ENCODE assay signal across 26 mouse cellular contexts in the genomic region with DNA sequence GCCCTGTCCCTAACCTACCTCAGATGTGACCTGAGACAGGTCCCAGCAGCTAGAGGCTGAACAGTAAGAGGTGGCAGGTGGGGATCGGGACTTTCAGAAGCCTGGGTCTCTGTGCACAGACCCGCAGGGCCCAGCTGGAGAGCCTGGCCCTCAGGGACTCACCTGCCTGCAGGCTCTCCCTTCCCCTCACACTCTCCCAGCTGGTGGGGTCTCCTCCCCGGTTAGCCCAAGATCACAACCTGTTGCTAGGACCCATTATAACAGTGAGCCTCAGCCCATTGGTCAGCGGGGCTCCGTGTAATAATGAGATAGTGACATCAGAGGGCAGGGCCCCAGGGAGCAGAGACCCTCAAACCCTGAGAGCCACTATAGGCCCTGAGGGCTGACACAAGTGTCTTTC. TPM values are rescaled to one million over a fixed set of nuclear protein-coding genes. Genes with fewer than 3 reads are reported as not detected.
DNase-seq lines count a peak whose midpoint lies in the region; ATAC-seq and TF ChIP-seq lines count a peak whose summit lies in the region.
"Had no signal": no experiment of that assay in that cellular context is flagged by ENCODE, and none has a peak within 500 bp of the region (broad histone marks: within the 10 kb centered on the region; RNA-seq: fewer than 3 reads in every experiment).

No protein-coding gene starts in this region.

- no peak overlapping the region for H3K4me2 ChIP-seq in forebrain, embryonic 12.5 days
- no peak overlapping the region for H3K4me2 ChIP-seq in forebrain, embryonic 15.5 days (replicated peaks)
- no peak overlapping the region for H3K4me2 ChIP-seq in hindbrain, postnatal 0 days (ENCODE audit: low read depth, low read length)
- H3K4me2 ChIP-seq in hindbrain, embryonic 14.5 days (replicated peaks): no peak overlapping the region
- H3K4me2 ChIP-seq in midbrain, embryonic 11.5 days: no peak overlapping the region
- H3K4me2 ChIP-seq in midbrain, embryonic 15.5 days: no peak overlapping the region
- H3K4me2 ChIP-seq: embryonic facial prominence, embryonic 12.5 days had no signal

- 0 out of 2 replicates have a peak overlapping the region, but pooled peaks have one; percentile 7 for H3K9ac ChIP-seq in forebrain, embryonic 12.5 days
- H3K9ac ChIP-seq in forebrain, embryonic 15.5 days (replicated peaks): no peak overlapping the region
- H3K9ac ChIP-seq in hindbrain, postnatal 0 days (replicated peaks; ENCODE audit: low read length): no peak overlapping the region
- no peak overlapping the region for H3K9ac ChIP-seq in hindbrain, embryonic 14.5 days
- H3K9ac ChIP-seq in midbrain, embryonic 11.5 days (ENCODE audit: low read length): no peak overlapping the region
- no peak overlapping the region for H3K9ac ChIP-seq in midbrain, embryonic 15.5 days
- H3K9ac ChIP-seq: embryonic facial prominence, embryonic 12.5 days; forebrain, postnatal 0 days had no signal

- no peak overlapping the region for H3K27ac ChIP-seq in forebrain, embryonic 12.5 days
- no peak overlapping the region for H3K27ac ChIP-seq in forebrain, embryonic 15.5 days (replicated peaks)
- H3K27ac ChIP-seq in hindbrain, postnatal 0 days: no peak overlapping the region
- H3K27ac ChIP-seq in hindbrain, embryonic 14.5 days: no peak overlapping the region
- no peak overlapping the region for H3K27ac ChIP-seq in midbrain, embryonic 11.5 days (ENCODE audit: low read depth, low read length)
- no peak overlapping the region for H3K27ac ChIP-seq in midbrain, embryonic 15.5 days
- H3K27ac ChIP-seq: embryonic facial prominence, embryonic 10.5 days; embryonic facial prominence, embryonic 12.5 days had no signal

- no peak for TF ChIP-seq CTCF in hindbrain, postnatal 0 days (IDR thresholded peaks at IDR 0.05; ENCODE audit: low read depth)

- ATAC-seq in forebrain, embryonic 12.5 days (ENCODE audit: low FRiP score): no peak
- ATAC-seq in forebrain, embryonic 15.5 days (replicated peaks): no peak
- 0 out of 2 replicates have a peak, but pooled peaks have one; percentile 16 for ATAC-seq in hindbrain, postnatal 0 days
- ATAC-seq in hindbrain, embryonic 14.5 days (ENCODE audit: low FRiP score): no peak
- ATAC-seq in midbrain, embryonic 11.5 days (ENCODE audit: low FRiP score): no peak
- no peak for ATAC-seq in midbrain, embryonic 15.5 days (replicated peaks)
- ATAC-seq: activated CD4-positive, CD25-positive, alpha-beta regulatory T cell, adult 4 months; CD4-positive, CD25-positive, alpha-beta regulatory T cell, adult 4 months; forebrain, embryonic 14.5 days; forebrain, postnatal 0 days; Patski had no signal

- H3K9me3 ChIP-seq in forebrain, embryonic 12.5 days: 0 out of 2 replicates have a peak, but pooled peaks cover 12% of the 10 kb centered on the region
- H3K9me3 ChIP-seq in forebrain, embryonic 15.5 days: no peaks in the 10 kb centered on the region
- H3K9me3 ChIP-seq in hindbrain, postnatal 0 days (ENCODE audit: low read length): no peaks in the 10 kb centered on the region
- H3K9me3 ChIP-seq in hindbrain, embryonic 14.5 days (ENCODE audit: control insufficient read depth, low read length): no peaks in the 10 kb centered on the region
- H3K9me3 ChIP-seq in midbrain, embryonic 11.5 days (ENCODE audit: control insufficient read depth, low read length): no peaks in the 10 kb centered on the region
- H3K9me3 ChIP-seq in midbrain, embryonic 15.5 days: no peaks in the 10 kb centered on the region

- no peaks in the 10 kb centered on the region for H3K4me1 ChIP-seq in forebrain, embryonic 12.5 days
- no peaks in the 10 kb centered on the region for H3K4me1 ChIP-seq in forebrain, embryonic 15.5 days
- no peaks in the 10 kb centered on the region for H3K4me1 ChIP-seq in hindbrain, postnatal 0 days (ENCODE audit: insufficient read depth, low read length)
- H3K4me1 ChIP-seq in hindbrain, embryonic 14.5 days (replicated peaks; ENCODE audit: control insufficient read depth, insufficient read depth, low read length): no peaks in the 10 kb centered on the region
- H3K4me1 ChIP-seq in midbrain, embryonic 11.5 days (ENCODE audit: control insufficient read depth, insufficient read depth, low read length): no peaks in the 10 kb centered on the region
- H3K4me1 ChIP-seq in midbrain, embryonic 15.5 days: no peaks in the 10 kb centered on the region
- H3K4me1 ChIP-seq: embryonic facial prominence, embryonic 10.5 days; embryonic facial prominence, embryonic 12.5 days had no signal

- peak; percentile 28 for DNase-seq in cerebellum, adult 11-12 months
- DNase-seq in cerebellum, postnatal 10 days: no peak
- DNase-seq in hindbrain, postnatal 0 days (ENCODE audit: low spot score): no peak
- no peak for DNase-seq in hindbrain, embryonic 14.5 days (ENCODE audit: low spot score)
- DNase-seq in midbrain, embryonic 11.5 days (ENCODE audit: low spot score, missing footprints): peak; percentile 69
- DNase-seq: adrenal gland, adult 8-10 months; adrenal gland, postnatal 14 days; adrenal gland, postnatal 36 days; B cell, adult 2 months; cerebellum, adult 18-20 months; cerebellum, adult 9-10 months; cerebellum, postnatal 25 days; forebrain, postnatal 0 days had no signal

- no peaks in the 10 kb centered on the region for H3K36me3 ChIP-seq in forebrain, embryonic 12.5 days (replicated peaks)
- no peaks in the 10 kb centered on the region for H3K36me3 ChIP-seq in forebrain, embryonic 15.5 days
- H3K36me3 ChIP-seq in hindbrain, postnatal 0 days (ENCODE audit: insufficient read depth, low read length): no peaks in the 10 kb centered on the region
- no peaks in the 10 kb centered on the region for H3K36me3 ChIP-seq in hindbrain, embryonic 14.5 days (replicated peaks; ENCODE audit: control insufficient read depth, insufficient read depth)
- no peaks in the 10 kb centered on the region for H3K36me3 ChIP-seq in midbrain, embryonic 11.5 days (ENCODE audit: control insufficient read depth, insufficient read depth, low read length)
- no peaks in the 10 kb centered on the region for H3K36me3 ChIP-seq in midbrain, embryonic 15.5 days (replicated peaks)
- H3K36me3 ChIP-seq: embryonic facial prominence, embryonic 10.5 days; embryonic facial prominence, embryonic 12.5 days; G1E had no signal

- 76% methylated on average over 5 of the region's 5 CpGs for WGBS in forebrain, embryonic 12.5 days
- 72% methylated on average over 5 of the region's 5 CpGs for WGBS in forebrain, embryonic 15.5 days
- WGBS in hindbrain, postnatal 0 days: 90% methylated on average over 5 of the region's 5 CpGs
- WGBS in hindbrain, embryonic 14.5 days: 71% methylated on average over 5 of the region's 5 CpGs
- 81% methylated on average over 5 of the region's 5 CpGs for WGBS in midbrain, embryonic 11.5 days
- WGBS in midbrain, embryonic 15.5 days: 75% methylated on average over 5 of the region's 5 CpGs

- H3K4me3 ChIP-seq in forebrain, embryonic 12.5 days (replicated peaks): no peak overlapping the region
- H3K4me3 ChIP-seq in forebrain, embryonic 15.5 days: no peak overlapping the region
- no peak overlapping the region for H3K4me3 ChIP-seq in hindbrain, postnatal 0 days (ENCODE audit: low read length)
- no peak overlapping the region for H3K4me3 ChIP-seq in hindbrain, embryonic 14.5 days (replicated peaks; ENCODE audit: low read length)
- H3K4me3 ChIP-seq in midbrain, embryonic 11.5 days (ENCODE audit: low read depth, low read length): no peak overlapping the region
- H3K4me3 ChIP-seq in midbrain, embryonic 15.5 days: no peak overlapping the region
- H3K4me3 ChIP-seq: embryonic facial prominence, embryonic 10.5 days; embryonic facial prominence, embryonic 12.5 days had no signal

- H3K27me3 ChIP-seq in forebrain, embryonic 12.5 days: peaks cover 8% of the 10 kb centered on the region; the same call in 1 of the 2 replicates
- H3K27me3 ChIP-seq in forebrain, embryonic 15.5 days: no peaks in the 10 kb centered on the region
- no peaks in the 10 kb centered on the region for H3K27me3 ChIP-seq in hindbrain, postnatal 0 days (ENCODE audit: insufficient read depth, low read length)
- H3K27me3 ChIP-seq in hindbrain, embryonic 14.5 days (ENCODE audit: control insufficient read depth, insufficient read depth, low read length): no peaks in the 10 kb centered on the region; the same call in 1 of the 2 replicates
- no peaks in the 10 kb centered on the region for H3K27me3 ChIP-seq in midbrain, embryonic 11.5 days (ENCODE audit: control insufficient read depth, insufficient read depth, low read length)
- no peaks in the 10 kb centered on the region for H3K27me3 ChIP-seq in midbrain, embryonic 15.5 days (replicated peaks)
- H3K27me3 ChIP-seq: Patski had no signal

RNA-seq across cellular contexts. Expression of a gene that starts 16.8 kb away (rescaled TPM):
- not detected in 2 replicates for polyA plus RNA-seq in forebrain, embryonic 12.5 days (2016; fragmentation: Nextera tagmentation; extraction: Ambion mirVana)
- not detected in 2 replicates for polyA plus RNA-seq in forebrain, embryonic 15.5 days (2015; fragmentation: Nextera tagmentation; extraction: Ambion mirVana)
- not detected in 2 replicates for total RNA-seq in hindbrain, postnatal 0 days (2014; rRNA removed)
- polyA plus RNA-seq in hindbrain, postnatal 0 days (2015; fragmentation: Nextera tagmentation; extraction: Ambion mirVana): not detected in 2 replicates
- polyA plus RNA-seq in hindbrain, embryonic 14.5 days (2014; fragmentation: Nextera tagmentation; extraction: Ambion mirVana): not detected in 2 replicates
- polyA plus RNA-seq in midbrain, embryonic 11.5 days (2014; fragmentation: Nextera tagmentation; extraction: Ambion mirVana): not detected in 2 replicates
- polyA plus RNA-seq in midbrain, embryonic 15.5 days (2015; fragmentation: Nextera tagmentation; extraction: Ambion mirVana): not detected in 2 replicates
- total RNA-seq: adrenal gland, adult 18-20 months; adrenal gland, adult 8-10 months; adrenal gland, postnatal 14 days; adrenal gland, postnatal 36 days; CH12.LX; forebrain, postnatal 0 days had no signal
- polyA plus RNA-seq: activated CD4-positive, CD25-positive, alpha-beta regulatory T cell, adult 4 months; embryonic facial prominence, embryonic 10.5 days; embryonic facial prominence, embryonic 12.5 days; forebrain, embryonic 11.5 days; forebrain, embryonic 14.5 days; forebrain, postnatal 0 days; Patski had no signal

RNA-seq across cellular contexts. Expression of a gene that starts 27.0 kb away (rescaled TPM):
- 1.0 and 1.2 TPM in 2 replicates for polyA plus RNA-seq in forebrain, embryonic 12.5 days (2016; fragmentation: Nextera tagmentation; extraction: Ambion mirVana)
- 1.3 and 1.6 TPM in 2 replicates for polyA plus RNA-seq in forebrain, embryonic 15.5 days (2015; fragmentation: Nextera tagmentation; extraction: Ambion mirVana)
- 3.0 and 4.8 TPM in 2 replicates for total RNA-seq in hindbrain, postnatal 0 days (2014; rRNA removed)
- 1.3 and 1.4 TPM in 2 replicates for polyA plus RNA-seq in hindbrain, postnatal 0 days (2015; fragmentation: Nextera tagmentation; extraction: Ambion mirVana)
- 1.6 and 1.9 TPM in 2 replicates for polyA plus RNA-seq in hindbrain, embryonic 14.5 days (2014; fragmentation: Nextera tagmentation; extraction: Ambion mirVana)
- 0.86 and 1.4 TPM in 2 replicates for polyA plus RNA-seq in midbrain, embryonic 11.5 days (2014; fragmentation: Nextera tagmentation; extraction: Ambion mirVana)
- 1.6 and 1.9 TPM in 2 replicates for polyA plus RNA-seq in midbrain, embryonic 15.5 days (2015; fragmentation: Nextera tagmentation; extraction: Ambion mirVana)

RNA-seq across cellular contexts. Expression of a gene that starts 35.9 kb away (rescaled TPM):
- 25.6 and 29.1 TPM in 2 replicates for polyA plus RNA-seq in forebrain, embryonic 12.5 days (2016; fragmentation: Nextera tagmentation; extraction: Ambion mirVana)
- polyA plus RNA-seq in forebrain, embryonic 15.5 days (2015; fragmentation: Nextera tagmentation; extraction: Ambion mirVana): 33.4 and 36.6 TPM in 2 replicates
- 34.5 and 52.3 TPM in 2 replicates for total RNA-seq in hindbrain, postnatal 0 days (2014; rRNA removed)
- 27.4 and 29.7 TPM in 2 replicates for polyA plus RNA-seq in hindbrain, postnatal 0 days (2015; fragmentation: Nextera tagmentation; extraction: Ambion mirVana)
- 30.1 and 30.3 TPM in 2 replicates for polyA plus RNA-seq in hindbrain, embryonic 14.5 days (2014; fragmentation: Nextera tagmentation; extraction: Ambion mirVana)
- 18.7 and 20.9 TPM in 2 replicates for polyA plus RNA-seq in midbrain, embryonic 11.5 days (2014; fragmentation: Nextera tagmentation; extraction: Ambion mirVana)
- polyA plus RNA-seq in midbrain, embryonic 15.5 days (2015; fragmentation: Nextera tagmentation; extraction: Ambion mirVana): 38.4 and 40.3 TPM in 2 replicates

RNA-seq across cellular contexts. Expression of a gene that starts 46.5 kb away (rescaled TPM):
- polyA plus RNA-seq in forebrain, embryonic 12.5 days (2016; fragmentation: Nextera tagmentation; extraction: Ambion mirVana): 32.1 and 38.3 TPM in 2 replicates
- polyA plus RNA-seq in forebrain, embryonic 15.5 days (2015; fragmentation: Nextera tagmentation; extraction: Ambion mirVana): 70.1 and 76.4 TPM in 2 replicates
- 423 and 447 TPM in 2 replicates for total RNA-seq in hindbrain, postnatal 0 days (2014; rRNA removed)
- polyA plus RNA-seq in hindbrain, postnatal 0 days (2015; fragmentation: Nextera tagmentation; extraction: Ambion mirVana): 97.9 and 101 TPM in 2 replicates
- polyA plus RNA-seq in hindbrain, embryonic 14.5 days (2014; fragmentation: Nextera tagmentation; extraction: Ambion mirVana): 22.7 and 28.3 TPM in 2 replicates
- polyA plus RNA-seq in midbrain, embryonic 11.5 days (2014; fragmentation: Nextera tagmentation; extraction: Ambion mirVana): 6.6 and 6.7 TPM in 2 replicates
- polyA plus RNA-seq in midbrain, embryonic 15.5 days (2015; fragmentation: Nextera tagmentation; extraction: Ambion mirVana): 79.2 and 81.1 TPM in 2 replicates
- total RNA-seq: G1E had no signal
- polyA plus RNA-seq: activated CD4-positive, CD25-positive, alpha-beta regulatory T cell, adult 4 months; CD4-positive, CD25-positive, alpha-beta regulatory T cell, adult 4 months had no signal

Comparison
In these comparisons a context has a peak if more than half of its experiments do, and no peak if none do; other contexts are left out.
1. DNase-seq: peak in cerebellum, adult 11-12 months (single experiment) and midbrain, embryonic 11.5 days (single experiment); none in cerebellum, postnatal 10 days (0 of 2), hindbrain, postnatal 0 days (single experiment) and hindbrain, embryonic 14.5 days (single experiment).